Comparison of ENCODE assay signal across 22 mouse cellular contexts in the genomic region with DNA sequence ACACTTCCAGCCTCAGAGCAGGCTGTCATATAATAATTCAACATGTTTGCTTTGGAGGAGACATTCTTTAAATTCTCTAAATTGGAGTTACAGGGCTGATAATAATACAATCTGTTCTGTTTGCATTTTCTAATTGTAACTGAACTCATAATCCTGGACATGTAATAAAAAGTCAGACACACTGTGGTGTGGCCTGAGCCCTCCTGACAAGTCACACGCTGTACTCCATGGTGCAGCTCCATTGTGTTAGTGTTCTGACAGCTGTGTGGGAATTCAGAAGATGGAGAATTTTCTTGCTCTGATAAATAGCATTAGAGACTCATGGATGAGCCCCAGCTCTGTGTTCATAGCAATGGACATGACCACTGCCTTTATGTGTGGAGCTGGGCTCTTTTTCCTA. TPM values are rescaled to one million over a fixed set of nuclear protein-coding genes. Genes with fewer than 3 reads are reported as not detected.
"Had no signal": no experiment of that assay in that cellular context is flagged by ENCODE, and none has a peak within 500 bp of the region (broad histone marks: within the 10 kb centered on the region; RNA-seq: fewer than 3 reads in every experiment).

No protein-coding gene starts in this region.

RNA-seq across cellular contexts. Expression of a gene that starts 58.2 kb away (rescaled TPM):
- polyA plus RNA-seq: heart, adult 2 months; heart, embryonic 10.5 days; heart, embryonic 11.5 days; heart, embryonic 12.5 days; heart, embryonic 13.5 days; heart, embryonic 14.5 days; heart, embryonic 15.5 days; heart, embryonic 16.5 days; heart, postnatal 0 days; hindbrain, embryonic 10.5 days; hindbrain, embryonic 11.5 days; hindbrain, embryonic 12.5 days; hindbrain, embryonic 13.5 days; hindbrain, embryonic 14.5 days; hindbrain, embryonic 15.5 days; hindbrain, embryonic 16.5 days; hindbrain, postnatal 0 days; inflammation-experienced regulatory T-cells, adult 6 months; intestine, embryonic 14.5 days; intestine, postnatal 0 days; kidney, embryonic 14.5 days; large intestine, adult 2 months had no signal
